Mouse (Mus musculus) frontal cortex, postnatal 25 days (tissue): ENCODE measurements around the gene Fam45a.
"Not testable (repeated sequence)": the region's sequence is repeated elsewhere in the genome, so short reads cannot be mapped to it uniquely, and the experiment has no call there.

Experiments
- DNase-seq, 2 experiments: peaks; one replicate each; pipeline ENCODE4 v3.0.0; 2022; ENCODE audit warnings: low spot score in 2 of 2

Fam45a gene

GRCm38 (mm10) chr19:60845731-60846130 lies 34.3 kb downstream of the Fam45a start:
- DNase-seq: no peak

DNA sequence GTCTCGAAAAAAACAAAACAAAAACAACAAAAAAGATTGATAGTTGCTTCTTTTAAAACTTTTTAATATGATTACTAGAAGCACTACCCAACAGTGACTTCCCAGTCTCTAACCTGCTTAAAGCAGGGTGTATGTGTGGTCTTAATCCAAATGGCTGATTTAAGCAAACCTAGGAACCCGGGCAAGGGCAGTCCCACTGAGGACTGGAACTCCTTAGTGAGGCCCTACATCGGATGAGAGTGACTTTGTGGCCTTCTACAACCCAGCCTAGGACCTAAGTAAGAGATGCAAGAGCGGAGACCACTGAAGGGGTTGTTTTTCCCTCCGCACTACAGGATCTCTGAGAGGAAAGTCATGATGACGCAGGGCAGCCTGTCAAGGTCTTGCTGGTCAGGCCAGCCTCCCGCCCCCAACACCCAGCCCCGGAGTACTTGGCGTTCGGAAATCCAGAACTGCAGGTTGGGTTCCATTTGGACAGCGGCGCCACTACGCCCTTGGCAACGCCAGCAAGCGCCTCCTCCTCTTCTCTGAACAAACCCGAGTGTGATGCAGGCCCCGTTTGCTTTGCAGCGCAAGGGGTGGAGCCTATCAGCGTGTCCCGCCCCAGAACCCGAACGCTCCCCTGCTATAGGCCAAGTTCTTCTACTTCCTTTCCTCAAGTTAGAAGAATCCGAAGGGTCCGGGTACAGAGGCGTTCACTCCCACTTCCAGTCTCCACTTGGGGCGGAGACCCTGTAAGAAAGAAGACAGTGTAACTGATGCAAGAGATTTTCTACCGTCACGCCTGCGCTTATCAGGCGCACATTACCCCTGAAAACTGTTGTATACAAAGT lies 49.7 kb downstream of the Fam45a start, which contains the start of gene Sfxn4:
Sfxn4 (minus strand) TSS at position 612 of the 833 bp plus-strand sequence.
- peak; percentile 80 to 85 for DNase-seq

DNA sequence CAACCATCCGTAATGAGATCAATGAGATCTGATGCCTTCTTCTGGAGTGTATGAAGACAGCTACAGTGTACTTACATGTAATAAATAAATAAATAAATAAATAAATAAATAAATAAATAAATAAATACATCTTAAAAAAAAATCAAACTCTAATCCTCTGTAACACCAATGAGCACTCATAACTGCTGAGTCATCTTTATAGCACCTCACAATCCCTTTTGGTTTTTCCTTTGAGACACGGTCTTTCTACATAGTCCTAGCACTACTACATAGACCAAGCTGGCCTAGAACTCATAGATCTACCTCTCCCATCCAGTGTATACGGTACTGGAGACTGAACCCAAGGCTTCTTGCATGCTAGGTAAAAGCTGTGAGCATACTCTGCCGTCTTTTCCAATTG lies 54.8 kb downstream of the Fam45a start:
- not testable (repeated sequence) for DNase-seq

DNA sequence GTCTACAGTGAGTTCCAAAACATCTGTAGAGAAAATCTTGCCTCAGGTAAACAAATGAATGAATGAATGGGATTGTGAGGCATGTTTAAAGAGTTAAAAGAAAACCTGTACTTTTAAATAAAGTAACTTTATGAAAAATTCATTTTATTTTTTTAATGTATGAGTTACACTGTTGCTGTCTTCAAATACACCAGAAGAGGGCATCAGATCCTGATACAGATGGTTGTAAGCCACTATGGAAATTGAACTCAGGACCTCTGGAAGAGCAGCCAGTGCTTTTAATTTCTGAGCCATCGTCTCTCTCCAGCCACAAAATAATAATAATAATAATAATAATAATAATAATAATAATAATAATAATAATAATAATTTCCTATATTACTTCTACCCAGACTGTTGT lies 59.1 kb downstream of the Fam45a start:
- DNase-seq: no peak

- DNase-seq: no peak
Observed at GRCm38 (mm10) chr19:60871366-60871765, 60.0 kb downstream of the Fam45a start.

GRCm38 (mm10) chr19:60872272-60872671 lies 60.9 kb downstream of the Fam45a start:
- DNase-seq: no peak

GRCm38 (mm10) chr19:60873501-60873900 lies 62.1 kb downstream of the Fam45a start:
- DNase-seq: no peak

GRCm38 (mm10) chr19:60874064-60874694 lies 62.8 kb downstream of the Fam45a start, which contains the start of gene Prdx3:
Prdx3 (minus strand) TSS chr19:60874556.
- DNase-seq: peak; percentile 73 to 82

GRCm38 (mm10) chr19:60883129-60883528 lies 71.7 kb downstream of the Fam45a start:
- peak in 1 of 2 experiments; percentile 30 for DNase-seq
